Mouse (Mus musculus): ENCODE measurements around the gene Lctl. TPM values are rescaled to one million over a fixed set of nuclear protein-coding genes. Genes with fewer than 3 reads are reported as not detected.
"Not testable (repeated sequence)": the region's sequence is repeated elsewhere in the genome, so short reads cannot be mapped to it uniquely, and the experiment has no call there.

Lctl gene
- polyA plus RNA-seq, 1 experiment = not detected

- TF ChIP-seq FLI1 (IDR thresholded peaks at IDR 0.05; ENCODE audit: low read length) (no peak), GATA1 (IDR thresholded peaks at IDR 0.05; ENCODE audit: borderline replicate concordance, low read length) (no peak)
- Histone ChIP-seq H3K36me3 (replicated peaks; ENCODE audit: low read length) (peaks cover 72% of the 10 kb centered on the region), H3K27me3 (replicated peaks) (no peaks in the 10 kb centered on the region), H3K4me3 (replicated peaks) (no peak overlapping the region), H3K9me3 (no peaks in the 10 kb centered on the region), H3K4me1 (no peaks in the 10 kb centered on the region)
Observed at GRCm38 (mm10) chr9:64139879-64140278, 22.9 kb downstream of the Lctl start.

DNA sequence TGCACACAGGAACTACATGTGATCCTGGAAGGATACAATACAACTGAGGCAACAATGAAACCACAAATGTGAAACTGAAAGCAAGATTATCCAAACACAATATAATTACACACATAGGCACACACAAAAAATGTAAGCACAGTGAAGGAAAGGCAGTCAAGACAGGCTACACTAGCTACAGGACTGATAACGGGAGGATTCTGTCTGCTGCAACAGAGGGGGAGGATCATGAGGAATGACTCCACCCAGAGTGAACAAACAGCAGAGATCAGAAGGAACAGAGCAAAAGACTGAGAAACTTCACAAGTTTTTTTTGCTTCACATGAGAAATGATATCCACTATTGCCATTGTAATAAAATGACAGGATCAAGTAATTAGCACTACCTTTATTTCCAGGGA is 39.7 kb downstream of the Lctl start:
- peaks cover 4% of the 10 kb centered on the region; the same call in 1 of the 2 replicates for H3K4me1 ChIP-seq
- peaks cover 82% of the 10 kb centered on the region for H3K36me3 ChIP-seq (replicated peaks; ENCODE audit: low read length)
- peak overlapping the region; percentile 50 for H3K4me3 ChIP-seq (replicated peaks)
- no peaks in the 10 kb centered on the region for H3K9me3 ChIP-seq
- TF ChIP-seq GATA1 (IDR thresholded peaks at IDR 0.05; ENCODE audit: borderline replicate concordance, low read length) = no peak
- no peak for TF ChIP-seq FLI1 (IDR thresholded peaks at IDR 0.05; ENCODE audit: low read length)
- no peaks in the 10 kb centered on the region for H3K27me3 ChIP-seq (replicated peaks)

GRCm38 (mm10) chr9:64160471-64160870 is 43.5 kb downstream of the Lctl start:
- Histone ChIP-seq H3K36me3 (replicated peaks; ENCODE audit: low read length) (peaks cover 85% of the 10 kb centered on the region), H3K27me3 (replicated peaks) (no peaks in the 10 kb centered on the region), H3K9me3 (no peaks in the 10 kb centered on the region), H3K4me3 (replicated peaks) (no peak overlapping the region), H3K4me1 (peaks cover 4% of the 10 kb centered on the region; the same call in 1 of the 2 replicates)
- TF ChIP-seq FLI1 (IDR thresholded peaks at IDR 0.05; ENCODE audit: low read length) = no peak
- no peak for TF ChIP-seq GATA1 (IDR thresholded peaks at IDR 0.05; ENCODE audit: borderline replicate concordance, low read length)

DNA sequence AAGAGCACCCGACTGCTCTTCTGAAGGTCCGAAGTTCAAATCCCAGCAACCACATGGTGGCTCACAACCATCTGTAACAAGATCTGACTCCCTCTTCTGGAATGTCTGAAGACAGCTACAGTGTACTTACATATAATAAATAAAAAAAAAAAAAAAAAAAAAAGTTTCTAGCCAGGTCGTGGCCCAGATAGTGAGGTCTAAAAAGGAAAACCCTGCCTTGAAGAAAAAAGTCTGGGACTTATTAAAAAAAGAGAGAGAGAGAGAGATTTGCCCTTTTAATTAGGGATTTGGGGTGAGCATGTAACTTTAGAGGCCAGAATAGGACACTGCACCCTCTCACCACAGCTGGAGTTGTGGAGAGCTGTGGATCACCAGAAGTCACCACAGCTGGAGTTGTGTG is 53.0 kb downstream of the Lctl start:
- H3K4me3 ChIP-seq (replicated peaks); H3K27me3 ChIP-seq (replicated peaks); H3K9me3 ChIP-seq: not testable (repeated sequence)
- peaks cover 37% of the 10 kb centered on the region for H3K4me1 ChIP-seq
- peaks cover 29% of the 10 kb centered on the region for H3K36me3 ChIP-seq (replicated peaks; ENCODE audit: low read length)

GRCm38 (mm10) chr9:64172145-64172815 is 55.3 kb downstream of the Lctl start:
- H3K27me3 ChIP-seq (replicated peaks) = no peaks in the 10 kb centered on the region
- peaks cover 52% of the 10 kb centered on the region for H3K4me1 ChIP-seq
- H3K4me3 ChIP-seq (replicated peaks) = peak overlapping the region; percentile 97
- TF ChIP-seq GATA1 (IDR thresholded peaks at IDR 0.05; ENCODE audit: borderline replicate concordance, low read length) = no peak
- no peak for TF ChIP-seq FLI1 (IDR thresholded peaks at IDR 0.05; ENCODE audit: low read length)
- H3K9me3 ChIP-seq = no peaks in the 10 kb centered on the region
- peaks cover 33% of the 10 kb centered on the region for H3K36me3 ChIP-seq (replicated peaks; ENCODE audit: low read length)

DNA sequence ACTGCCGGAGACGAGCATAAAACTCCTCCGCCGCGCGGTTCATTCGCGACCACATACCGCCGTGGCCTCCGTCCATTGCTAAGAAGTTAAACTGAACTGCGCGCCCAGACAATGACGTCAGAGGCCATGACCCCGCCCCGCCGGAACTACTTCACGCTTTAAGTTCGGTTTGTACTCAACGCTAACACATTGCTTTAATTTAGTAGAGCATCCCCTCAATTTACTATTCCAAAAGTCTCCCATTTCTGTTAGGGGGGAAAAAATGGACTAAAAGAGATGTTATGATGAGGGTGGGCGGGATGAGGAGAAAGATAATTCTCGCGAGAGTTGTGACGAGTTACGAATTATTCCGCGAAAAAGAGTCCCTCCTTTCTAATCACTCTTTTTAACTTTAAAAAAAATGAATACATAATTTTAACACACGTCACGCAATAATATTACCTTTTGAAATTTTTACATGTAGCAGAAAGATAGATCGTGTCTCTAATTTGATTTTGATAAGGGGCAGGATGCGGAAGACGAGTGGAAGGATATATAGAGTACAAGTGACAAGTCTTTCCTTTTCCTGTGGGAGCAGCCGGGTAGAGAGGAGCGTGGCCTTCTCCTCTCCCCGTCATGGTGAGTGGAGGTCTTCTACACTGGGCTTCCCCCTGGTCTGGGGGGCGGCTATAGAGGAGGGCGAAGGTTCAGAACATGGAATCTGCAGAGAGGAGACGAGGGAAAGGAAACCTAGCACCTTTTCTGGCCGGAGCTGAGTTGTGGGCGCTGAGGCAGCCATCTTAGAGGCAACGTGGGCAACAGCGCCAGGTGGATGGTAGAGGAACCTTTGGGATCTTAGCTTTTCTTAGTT is 56.1 kb downstream of the Lctl start, which contains the start of the genes Zwilch and Rpl4:
Zwilch (minus strand) TSS at position 289 of the 850 bp plus-strand sequence.
Rpl4 (plus strand) TSS at position 560 of the 850 bp plus-strand sequence.
- Histone ChIP-seq H3K27me3 (replicated peaks) (no peaks in the 10 kb centered on the region), H3K36me3 (replicated peaks; ENCODE audit: low read length) (peaks cover 36% of the 10 kb centered on the region), H3K4me1 (peaks cover 52% of the 10 kb centered on the region), H3K9me3 (no peaks in the 10 kb centered on the region), H3K4me3 (replicated peaks) (peak within 1 kb of the TSS; percentile 97)
- TF ChIP-seq GATA1 (IDR thresholded peaks at IDR 0.05; ENCODE audit: borderline replicate concordance, low read length) (peak; percentile 78; the same call in 2 of the 3 replicates), FLI1 (IDR thresholded peaks at IDR 0.05; ENCODE audit: low read length) (no peak)

- Histone ChIP-seq H3K4me3 (replicated peaks) (peak overlapping the region; percentile 97), H3K36me3 (replicated peaks; ENCODE audit: low read length) (peaks cover 42% of the 10 kb centered on the region), H3K9me3 (no peaks in the 10 kb centered on the region), H3K27me3 (replicated peaks) (no peaks in the 10 kb centered on the region), H3K4me1 (peaks cover 51% of the 10 kb centered on the region)
- TF ChIP-seq GATA1 (IDR thresholded peaks at IDR 0.05; ENCODE audit: borderline replicate concordance, low read length) = no peak
- no peak for TF ChIP-seq FLI1 (IDR thresholded peaks at IDR 0.05; ENCODE audit: low read length)
Observed at GRCm38 (mm10) chr9:64173666-64174220, 56.8 kb downstream of the Lctl start.

DNA sequence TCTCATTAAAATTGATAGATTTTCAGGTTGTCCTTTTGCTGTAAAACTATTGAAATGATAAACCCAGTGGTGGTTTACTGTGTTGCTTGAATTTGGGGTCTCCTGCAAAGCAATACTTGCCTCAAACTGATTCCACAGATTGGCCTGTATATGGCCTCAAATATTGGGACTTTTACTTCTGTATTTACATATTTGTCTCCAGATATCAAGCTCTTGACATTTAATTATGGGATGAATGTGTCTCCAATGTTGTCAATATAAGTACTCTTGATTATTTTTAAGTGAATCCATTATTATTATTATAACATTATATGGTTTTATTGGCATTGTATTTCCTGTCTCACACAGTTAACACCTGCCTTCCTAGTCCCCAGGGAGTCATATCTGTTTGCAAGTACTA is 57.4 kb downstream of the Lctl start:
- H3K27me3 ChIP-seq (replicated peaks) = no peaks in the 10 kb centered on the region
- TF ChIP-seq GATA1 (IDR thresholded peaks at IDR 0.05; ENCODE audit: borderline replicate concordance, low read length) (no peak), FLI1 (IDR thresholded peaks at IDR 0.05; ENCODE audit: low read length) (no peak)
- H3K4me1 ChIP-seq = peaks cover 48% of the 10 kb centered on the region
- H3K9me3 ChIP-seq = no peaks in the 10 kb centered on the region
- H3K36me3 ChIP-seq (replicated peaks; ENCODE audit: low read length) = peaks cover 43% of the 10 kb centered on the region
- H3K4me3 ChIP-seq (replicated peaks) = peak overlapping the region; percentile 97

- no peaks in the 10 kb centered on the region for H3K9me3 ChIP-seq
- TF ChIP-seq FLI1 (IDR thresholded peaks at IDR 0.05; ENCODE audit: low read length) (no peak), GATA1 (IDR thresholded peaks at IDR 0.05; ENCODE audit: borderline replicate concordance, low read length) (no peak)
- peaks cover 43% of the 10 kb centered on the region for H3K36me3 ChIP-seq (replicated peaks; ENCODE audit: low read length)
- H3K27me3 ChIP-seq (replicated peaks) = no peaks in the 10 kb centered on the region
- peak overlapping the region; percentile 97 for H3K4me3 ChIP-seq (replicated peaks)
- peaks cover 51% of the 10 kb centered on the region for H3K4me1 ChIP-seq
Observed at GRCm38 (mm10) chr9:64174766-64175165, 57.8 kb downstream of the Lctl start.

GRCm38 (mm10) chr9:64175378-64175777 is 58.4 kb downstream of the Lctl start:
- Histone ChIP-seq H3K27me3 (replicated peaks) (no peaks in the 10 kb centered on the region), H3K36me3 (replicated peaks; ENCODE audit: low read length) (peaks cover 47% of the 10 kb centered on the region), H3K9me3 (no peaks in the 10 kb centered on the region), H3K4me1 (peaks cover 55% of the 10 kb centered on the region), H3K4me3 (replicated peaks) (no peak overlapping the region)
- TF ChIP-seq FLI1 (IDR thresholded peaks at IDR 0.05; ENCODE audit: low read length) (no peak), GATA1 (IDR thresholded peaks at IDR 0.05; ENCODE audit: borderline replicate concordance, low read length) (no peak)
